Mouse (Mus musculus): ENCODE data around the gene Ube2c. TPM values are rescaled to one million over a fixed set of nuclear protein-coding genes. Genes with fewer than 3 reads are reported as not detected.

The Ube2c gene
- polyA plus RNA-seq, 2 experiments, result 279 to 293 TPM

DNA sequence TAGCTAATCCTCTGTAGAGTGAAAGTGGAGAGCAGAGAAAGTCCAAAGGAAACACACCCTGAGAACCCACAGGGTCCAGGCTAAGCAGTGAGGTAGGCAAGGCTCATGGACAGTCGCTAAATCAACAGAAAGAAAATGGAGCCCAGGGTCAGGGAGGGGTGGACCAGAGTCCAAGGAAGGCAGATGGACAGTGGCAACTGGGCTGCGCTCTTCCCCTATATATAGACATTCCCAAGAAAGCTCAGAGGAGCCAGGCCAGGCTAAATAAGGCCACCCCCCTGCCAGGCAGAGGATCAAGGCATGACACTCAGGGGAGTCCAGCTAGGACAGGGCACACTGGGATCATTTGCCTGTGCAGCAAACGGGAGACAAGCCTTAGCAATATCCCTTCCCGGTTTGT, 12.2 kb downstream of the Ube2c start:
- Histone ChIP-seq H3K4me3 (replicated peaks; ENCODE audit: low read length) (no peak overlapping the region), H3K9ac (ENCODE audit: low read depth, low read length, severe bottlenecking) (no peak overlapping the region), H3K4me2 (replicated peaks; ENCODE audit: low read depth, low read length, severe bottlenecking) (no peak overlapping the region), H3K9me3 (ENCODE audit: control insufficient read depth, low read length) (no peaks in the 10 kb centered on the region), H3K36me3 (ENCODE audit: control insufficient read depth, insufficient read depth, low read length) (no peaks in the 10 kb centered on the region), H3K27ac (replicated peaks; ENCODE audit: low read depth, low read length) (no peak overlapping the region), H3K27me3 (ENCODE audit: control insufficient read depth, insufficient read depth, low read length) (no peaks in the 10 kb centered on the region), H3K4me1 (ENCODE audit: control insufficient read depth, insufficient read depth, low read length) (peaks cover 10% of the 10 kb centered on the region; the same call in 1 of the 2 replicates)
- TF ChIP-seq POLR2A (IDR thresholded peaks at IDR 0.05; ENCODE audit: borderline replicate concordance, extremely low read depth, insufficient read depth, insufficient read length), result no peak
- DNase-seq (ENCODE audit: low spot score) (no peak), ATAC-seq (ENCODE audit: low FRiP score, low read depth) (no peak)
- WGBS, result 74% methylated on average over 4 of the region's 4 CpGs

DNA sequence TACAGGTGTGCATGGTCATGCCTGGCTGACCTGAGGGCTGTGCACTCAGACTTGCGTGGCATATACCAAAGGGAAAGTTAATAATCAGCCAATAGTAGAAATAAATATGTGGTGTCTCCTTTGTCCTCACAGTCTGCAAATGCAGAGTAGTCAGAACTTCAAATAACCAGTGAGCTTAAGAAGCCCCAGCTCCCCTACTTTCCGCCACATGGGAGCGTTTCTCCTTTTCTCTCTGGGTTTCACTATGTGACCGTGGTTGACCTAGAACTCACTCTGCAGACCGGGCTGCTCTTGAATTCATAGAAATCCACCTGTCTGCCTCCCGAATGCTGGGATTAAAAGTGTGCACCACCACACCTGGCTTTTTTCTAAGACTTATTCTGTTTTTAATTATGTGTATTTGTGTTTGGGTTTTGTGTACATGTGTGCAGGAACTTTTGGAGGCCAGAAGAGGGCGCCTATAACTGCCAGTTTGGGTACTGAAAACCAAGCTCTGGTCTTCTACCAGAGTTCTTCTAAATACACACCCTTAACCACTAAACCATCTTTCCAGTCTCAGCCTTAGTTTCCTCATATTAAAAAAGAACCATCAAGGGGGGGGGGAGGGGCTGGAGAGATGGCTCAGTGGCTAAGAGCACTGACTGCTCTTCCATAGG, 14.4 kb downstream of the Ube2c start:
- Histone ChIP-seq H3K4me1 (ENCODE audit: control insufficient read depth, insufficient read depth, low read length) (peaks cover 14% of the 10 kb centered on the region; the same call in 1 of the 2 replicates), H3K4me3 (replicated peaks; ENCODE audit: low read length) (no peak overlapping the region), H3K4me2 (replicated peaks; ENCODE audit: low read depth, low read length, severe bottlenecking) (no peak overlapping the region), H3K9me3 (ENCODE audit: control insufficient read depth, low read length) (no peaks in the 10 kb centered on the region), H3K9ac (ENCODE audit: low read depth, low read length, severe bottlenecking) (no peak overlapping the region), H3K27me3 (ENCODE audit: control insufficient read depth, insufficient read depth, low read length) (no peaks in the 10 kb centered on the region), H3K36me3 (ENCODE audit: control insufficient read depth, insufficient read depth, low read length) (peaks cover 9% of the 10 kb centered on the region), H3K27ac (replicated peaks; ENCODE audit: low read depth, low read length) (no peak overlapping the region)
- TF ChIP-seq POLR2A (IDR thresholded peaks at IDR 0.05; ENCODE audit: borderline replicate concordance, extremely low read depth, insufficient read depth, insufficient read length), result no peak
- DNase-seq (ENCODE audit: low spot score), result no peak
- ATAC-seq (ENCODE audit: low FRiP score, low read depth), result no peak
- 72% methylated on average over 7 of the region's 7 CpGs for WGBS

DNA sequence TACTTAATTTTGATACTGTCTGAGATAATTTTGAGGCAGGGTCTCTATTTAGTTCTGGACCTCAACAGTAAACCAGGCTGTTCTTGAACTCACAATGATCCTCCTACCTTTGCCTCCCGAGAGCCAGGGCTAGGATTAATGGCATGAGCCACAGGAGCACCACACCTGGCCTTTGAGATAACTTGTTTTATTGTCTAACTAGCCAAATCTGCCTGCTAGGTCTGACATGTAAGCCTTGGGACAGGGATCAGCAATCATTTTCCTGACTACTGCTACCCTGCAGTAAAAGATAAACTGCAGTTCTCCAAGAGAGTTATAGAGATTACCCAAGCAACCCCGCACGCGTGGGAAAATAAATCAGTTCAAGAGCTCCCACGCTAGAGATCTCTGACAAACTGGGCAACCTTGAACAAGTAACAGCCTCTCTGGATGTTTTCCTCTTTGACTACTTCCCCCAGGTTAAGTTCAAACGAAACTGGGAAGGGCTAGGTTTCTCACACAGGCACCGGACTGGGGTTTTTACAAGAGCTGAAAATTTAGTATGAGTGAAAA, 15.2 kb downstream of the Ube2c start:
- Histone ChIP-seq H3K27me3 (ENCODE audit: control insufficient read depth, insufficient read depth, low read length) (no peaks in the 10 kb centered on the region), H3K4me3 (replicated peaks; ENCODE audit: low read length) (peak overlapping the region; percentile 78), H3K4me2 (replicated peaks; ENCODE audit: low read depth, low read length, severe bottlenecking) (peak overlapping the region; percentile 91), H3K9me3 (ENCODE audit: control insufficient read depth, low read length) (no peaks in the 10 kb centered on the region), H3K9ac (ENCODE audit: low read depth, low read length, severe bottlenecking) (peak overlapping the region; percentile 77), H3K36me3 (ENCODE audit: control insufficient read depth, insufficient read depth, low read length) (peaks cover 11% of the 10 kb centered on the region), H3K4me1 (ENCODE audit: control insufficient read depth, insufficient read depth, low read length) (peaks cover 14% of the 10 kb centered on the region; the same call in 1 of the 2 replicates), H3K27ac (replicated peaks; ENCODE audit: low read depth, low read length) (peak overlapping the region; percentile 84; the same call in 1 of the 2 replicates)
- ATAC-seq (ENCODE audit: low FRiP score, low read depth), result no peak
- no peak for TF ChIP-seq POLR2A (IDR thresholded peaks at IDR 0.05; ENCODE audit: borderline replicate concordance, extremely low read depth, insufficient read depth, insufficient read length)
- 6% methylated on average over 7 of the region's 7 CpGs for WGBS
- DNase-seq (ENCODE audit: low spot score), result no peak

DNA sequence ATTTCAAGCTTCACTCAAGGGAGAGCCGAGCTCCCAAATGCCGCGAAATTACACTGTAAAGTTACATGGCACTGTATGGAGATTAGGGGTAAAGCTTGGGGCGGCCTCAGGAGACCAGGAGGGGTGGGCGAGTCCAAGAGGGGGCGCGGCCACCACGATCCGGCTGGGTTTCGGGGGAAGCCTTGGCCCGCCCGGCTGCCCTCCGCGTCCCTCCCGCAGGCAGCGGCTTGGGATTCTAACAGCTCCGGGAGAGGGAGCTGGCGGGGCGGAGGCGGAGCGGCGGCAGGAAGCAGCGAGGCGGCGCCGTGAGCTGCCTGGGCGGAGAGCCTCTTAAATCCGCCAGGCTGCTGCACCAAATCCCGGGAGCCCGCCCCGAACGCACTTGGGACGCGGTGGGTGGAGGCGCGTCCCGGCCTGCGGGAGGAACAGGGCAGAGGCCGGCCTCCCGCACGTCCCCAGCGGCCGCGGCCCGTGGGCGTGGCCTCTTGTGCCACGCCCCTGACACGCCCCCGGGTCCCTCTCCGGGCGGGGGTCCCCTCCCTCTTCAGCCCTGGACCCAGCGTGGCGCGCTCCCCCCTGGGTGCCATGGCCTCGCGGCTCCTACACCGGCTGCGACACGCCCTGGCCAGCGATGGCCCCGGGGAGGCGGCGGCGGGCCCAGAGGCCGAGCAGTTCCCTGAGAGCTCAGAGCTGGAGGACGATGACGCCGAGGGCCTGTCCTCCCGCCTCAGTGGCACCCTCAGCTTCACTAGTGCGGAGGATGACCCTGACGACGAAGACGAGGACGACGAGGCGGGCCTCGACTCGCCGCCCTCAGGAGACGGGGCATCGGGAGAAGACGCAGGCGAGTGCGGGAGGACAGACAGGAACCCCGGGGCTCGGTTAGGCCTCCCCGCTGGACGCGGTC, 16.0 kb downstream of the Ube2c start, which contains the start of gene Snx21:
TSS of gene Snx21 (plus strand) at position 343 of the 907 bp plus-strand sequence.
- Histone ChIP-seq H3K4me1 (ENCODE audit: control insufficient read depth, insufficient read depth, low read length) (peaks cover 14% of the 10 kb centered on the region; the same call in 1 of the 2 replicates), H3K4me3 (replicated peaks; ENCODE audit: low read length) (peak within 1 kb of the TSS; percentile 78), H3K4me2 (replicated peaks; ENCODE audit: low read depth, low read length, severe bottlenecking) (peak within 1 kb of the TSS; percentile 91), H3K9ac (ENCODE audit: low read depth, low read length, severe bottlenecking) (peak within 1 kb of the TSS; percentile 77), H3K27me3 (ENCODE audit: control insufficient read depth, insufficient read depth, low read length) (no peaks in the 10 kb centered on the region), H3K36me3 (ENCODE audit: control insufficient read depth, insufficient read depth, low read length) (peaks cover 16% of the 10 kb centered on the region), H3K9me3 (ENCODE audit: control insufficient read depth, low read length) (no peaks in the 10 kb centered on the region), H3K27ac (replicated peaks; ENCODE audit: low read depth, low read length) (peak within 1 kb of the TSS; percentile 84)
- DNase-seq (ENCODE audit: low spot score), result peak; percentile 83
- under 1% methylated on average over 69 of the region's 89 CpGs for WGBS
- peak; percentile 91 for ATAC-seq (ENCODE audit: low FRiP score, low read depth)
- no peak; the same call in 1 of the 2 replicates for TF ChIP-seq POLR2A (IDR thresholded peaks at IDR 0.05; ENCODE audit: borderline replicate concordance, extremely low read depth, insufficient read depth, insufficient read length)

DNA sequence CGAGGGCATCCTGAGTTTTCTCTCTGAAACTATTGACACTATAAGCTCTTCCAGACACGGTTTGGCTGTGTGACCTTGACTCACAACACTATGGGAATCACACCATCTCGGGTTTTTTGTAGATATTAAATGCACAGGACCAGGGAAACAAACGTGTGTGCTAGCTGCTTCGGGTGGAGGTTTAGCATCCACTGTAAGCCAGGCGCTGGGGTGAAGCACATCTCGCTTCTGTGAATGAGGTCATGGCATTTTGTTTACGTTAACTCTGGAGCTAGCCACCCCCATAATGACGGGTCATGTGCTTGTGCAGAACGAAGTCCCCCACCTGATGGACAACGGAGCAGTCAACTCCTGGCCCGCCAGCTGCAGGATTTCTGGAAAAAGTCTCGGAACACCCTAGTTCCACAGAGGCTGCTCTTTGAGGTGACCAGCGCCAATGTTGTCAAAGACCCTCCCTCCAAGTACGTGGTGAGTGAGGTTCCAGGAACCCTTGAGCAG, 16.7 kb downstream of the Ube2c start:
- Histone ChIP-seq H3K4me1 (ENCODE audit: control insufficient read depth, insufficient read depth, low read length) (peaks cover 14% of the 10 kb centered on the region; the same call in 1 of the 2 replicates), H3K4me2 (replicated peaks; ENCODE audit: low read depth, low read length, severe bottlenecking) (peak overlapping the region; percentile 91), H3K27me3 (ENCODE audit: control insufficient read depth, insufficient read depth, low read length) (no peaks in the 10 kb centered on the region), H3K9ac (ENCODE audit: low read depth, low read length, severe bottlenecking) (peak overlapping the region; percentile 77), H3K9me3 (ENCODE audit: control insufficient read depth, low read length) (no peaks in the 10 kb centered on the region), H3K4me3 (replicated peaks; ENCODE audit: low read length) (peak overlapping the region; percentile 78), H3K27ac (replicated peaks; ENCODE audit: low read depth, low read length) (peak overlapping the region; percentile 84), H3K36me3 (ENCODE audit: control insufficient read depth, insufficient read depth, low read length) (peaks cover 22% of the 10 kb centered on the region)
- DNase-seq (ENCODE audit: low spot score), result no peak
- TF ChIP-seq POLR2A (IDR thresholded peaks at IDR 0.05; ENCODE audit: borderline replicate concordance, extremely low read depth, insufficient read depth, insufficient read length), result no peak
- WGBS, result 6% methylated on average over 15 of the region's 15 CpGs
- ATAC-seq (ENCODE audit: low FRiP score, low read depth), result no peak
